Mouse (Mus musculus) limb, embryonic 14.5 days (tissue): ENCODE results near the gene Clip2. TPM values are rescaled to one million over a fixed set of nuclear protein-coding genes. Genes with fewer than 3 reads are reported as not detected.

ENCODE experiments used
- ATAC-seq: fragments of 200-750 bp; cut with Nextera tagmentation; 2 replicates; pipeline ENCODE4 v1.8.0; 2017; ENCODE audit warnings: low read depth, moderate number of reproducible peaks, moderate TSS enrichment; ENCODE audit not compliant: low FRiP score
- DNase-seq: peaks from one replicate; pipeline ENCODE4 v3.0.0-alpha.2; 2015; ENCODE audit warnings: low spot score
- H3K27ac ChIP-seq: fragments of 300-500 bp; sonication (generic); replicated peaks from 2 replicates; pipeline ENCODE4 v1.5.1; 2014; ENCODE audit warnings: low read depth, mild to moderate bottlenecking, low read length, moderate library complexity, mixed read lengths
- H3K27me3 ChIP-seq: fragments of 300-500 bp; sonication (generic); 2 replicates; pipeline ENCODE4 v1.6.1; 2014; ENCODE audit warnings: low read length, mixed read lengths; ENCODE audit not compliant: control insufficient read depth, insufficient read depth
- H3K36me3 ChIP-seq: fragments of 300-500 bp; sonication (generic); 2 replicates; pipeline ENCODE4 v1.6.1; 2014; ENCODE audit warnings: mild to moderate bottlenecking, low read length, moderate library complexity, mixed read lengths; ENCODE audit not compliant: control insufficient read depth, insufficient read depth
- H3K4me1 ChIP-seq: fragments of 300-500 bp; sonication (generic); 2 replicates; pipeline ENCODE4 v1.6.1; 2014; ENCODE audit warnings: antibody characterized with exemption, low read length, mixed read lengths; ENCODE audit not compliant: control insufficient read depth, insufficient read depth
- H3K4me2 ChIP-seq: fragments of 300-500 bp; sonication (generic); replicated peaks from 2 replicates; pipeline ENCODE4 v1.6.1; 2014; ENCODE audit warnings: low read depth, mild to moderate bottlenecking, low read length, moderate library complexity; ENCODE audit not compliant: severe bottlenecking
- H3K4me3 ChIP-seq: fragments of 300-500 bp; sonication (generic); replicated peaks from 2 replicates; pipeline ENCODE4 v1.5.1; 2014; ENCODE audit warnings: low read length
- H3K9ac ChIP-seq: fragments of 300-500 bp; sonication (generic); 2 replicates; pipeline ENCODE4 v1.6.1; 2014; ENCODE audit warnings: mild to moderate bottlenecking, low read depth, low read length, moderate library complexity; ENCODE audit not compliant: severe bottlenecking
- H3K9me3 ChIP-seq: fragments of 300-500 bp; sonication (generic); 2 replicates; pipeline ENCODE4 v1.6.1; 2016; ENCODE audit warnings: low read length; ENCODE audit not compliant: control insufficient read depth
- POLR2A ChIP-seq: fragments of 200-500 bp; IDR thresholded peaks from 2 replicates; pipeline ENCODE4 v1.8.0; 2012; ENCODE audit warnings: inconsistent platforms, mild to moderate bottlenecking, moderate library complexity, borderline replicate concordance; ENCODE audit not compliant: insufficient read depth, insufficient read length; ENCODE audit errors: extremely low read depth
- WGBS: fragments of 180-500 bp; shearing (Covaris S2); extraction: QIAGEN DNeasy Blood & Tissue Kit; methylation state at CpG from one replicate; pipeline ENCODE4 v1.1.7; 2014; 5-methylcytosine and 5-hydroxymethylcytosine counted together
- polyA plus RNA-seq, 2 experiments: library from polyadenylated mRNA; depleted of rRNA in 1 of 2; stranded (reverse) in 1 of 2; unstranded in 1 of 2; fragments of >200 nt; fragmentation: Nextera tagmentation in 1 of 2; extraction: Ambion mirVana in 1 of 2; gene quantifications; 2 replicates each; pipeline versions ENCODE4 v1.2.1 to v1.2.3; 2012 to 2014

Gene Clip2
- polyA plus RNA-seq, 2 experiments, result 4.7 to 25.5 TPM

DNA sequence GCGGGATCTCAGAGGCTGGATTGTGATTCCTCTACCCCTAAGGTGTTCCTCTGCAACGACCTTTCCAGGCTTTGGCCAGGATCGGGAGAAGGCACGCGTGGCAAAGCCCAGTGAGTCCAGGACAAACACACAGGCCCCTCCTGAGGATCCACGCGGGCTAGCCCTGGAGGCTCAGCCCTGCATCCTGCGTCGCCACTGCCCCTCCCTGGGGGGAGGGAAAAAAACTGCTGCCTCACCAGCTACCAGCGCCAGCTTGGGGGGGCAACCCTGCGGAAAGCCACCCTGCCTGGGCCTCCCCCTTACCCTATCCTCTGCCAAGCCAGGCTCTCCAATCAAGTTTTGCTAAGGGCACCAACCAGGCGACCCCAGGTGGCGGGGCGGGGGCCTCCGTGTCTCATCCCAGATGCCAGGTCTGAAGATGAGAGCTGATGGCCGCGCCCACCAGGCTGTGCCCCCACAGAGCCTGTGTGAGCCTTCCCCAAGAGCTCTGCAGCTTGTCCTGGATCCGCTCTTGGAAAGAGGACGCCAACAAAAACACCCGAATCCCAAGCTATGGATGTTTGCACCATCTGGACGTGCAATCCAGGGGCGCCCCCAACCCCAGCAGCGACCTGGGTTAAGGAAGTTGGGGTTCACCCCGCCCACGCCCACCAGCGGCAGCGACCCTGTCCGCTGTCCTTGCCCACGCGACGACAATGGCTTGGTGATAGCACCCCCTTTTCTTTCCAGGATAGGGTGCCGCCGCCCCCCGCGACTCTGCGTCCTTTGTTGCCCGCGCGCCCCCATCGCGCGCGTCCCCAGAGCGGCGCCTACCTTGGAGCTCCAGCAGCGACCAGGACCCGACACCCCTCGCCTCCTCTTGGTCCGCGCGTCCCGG lies 763 bp downstream of the Clip2 start:
- DNase-seq (peak; percentile 33), ATAC-seq (no peak)
- H3K9me3 ChIP-seq, result no peaks in the 10 kb centered on the region
- peaks cover 23% of the 10 kb centered on the region for H3K4me1 ChIP-seq
- H3K4me3 ChIP-seq, result peak overlapping the region; percentile 88
- peak overlapping the region; percentile 92 for H3K27ac ChIP-seq
- no peaks in the 10 kb centered on the region for H3K27me3 ChIP-seq
- no peaks in the 10 kb centered on the region for H3K36me3 ChIP-seq
- H3K9ac ChIP-seq, result peak overlapping the region; percentile 91
- H3K4me2 ChIP-seq, result peak overlapping the region; percentile 88
- no peak for TF ChIP-seq POLR2A
- 1% methylated on average over 50 of the region's 52 CpGs for WGBS

DNA sequence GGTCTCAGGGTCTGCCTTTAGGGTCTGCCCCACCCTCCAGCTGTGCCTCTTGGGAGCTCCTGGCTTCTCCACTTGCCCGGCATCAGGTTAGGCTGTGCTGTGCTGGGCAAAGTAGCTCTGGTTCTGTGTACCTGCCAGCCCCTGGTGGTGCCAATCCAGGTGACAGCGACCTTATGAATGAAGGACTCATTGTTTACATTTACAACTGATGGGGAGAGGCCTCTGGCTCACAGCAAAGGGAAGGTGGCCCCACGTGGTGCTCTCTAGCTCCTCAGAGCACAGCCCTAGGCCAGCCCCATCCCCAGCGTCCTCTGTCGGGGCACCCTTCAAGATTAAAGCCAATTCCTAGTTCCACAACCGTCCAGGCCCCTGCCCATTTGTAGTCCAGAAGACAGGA lies 1.4 kb downstream of the Clip2 start:
- no peak for TF ChIP-seq POLR2A
- Histone ChIP-seq H3K4me3 (peak overlapping the region; percentile 88), H3K36me3 (no peaks in the 10 kb centered on the region), H3K27me3 (no peaks in the 10 kb centered on the region), H3K4me2 (peak overlapping the region; percentile 88), H3K27ac (peak overlapping the region; percentile 92), H3K9me3 (no peaks in the 10 kb centered on the region), H3K4me1 (peaks cover 23% of the 10 kb centered on the region), H3K9ac (peak overlapping the region; percentile 91)
- no peak for DNase-seq
- ATAC-seq, result no peak
- WGBS, result 1% methylated on average over 6 of the region's 6 CpGs

DNA sequence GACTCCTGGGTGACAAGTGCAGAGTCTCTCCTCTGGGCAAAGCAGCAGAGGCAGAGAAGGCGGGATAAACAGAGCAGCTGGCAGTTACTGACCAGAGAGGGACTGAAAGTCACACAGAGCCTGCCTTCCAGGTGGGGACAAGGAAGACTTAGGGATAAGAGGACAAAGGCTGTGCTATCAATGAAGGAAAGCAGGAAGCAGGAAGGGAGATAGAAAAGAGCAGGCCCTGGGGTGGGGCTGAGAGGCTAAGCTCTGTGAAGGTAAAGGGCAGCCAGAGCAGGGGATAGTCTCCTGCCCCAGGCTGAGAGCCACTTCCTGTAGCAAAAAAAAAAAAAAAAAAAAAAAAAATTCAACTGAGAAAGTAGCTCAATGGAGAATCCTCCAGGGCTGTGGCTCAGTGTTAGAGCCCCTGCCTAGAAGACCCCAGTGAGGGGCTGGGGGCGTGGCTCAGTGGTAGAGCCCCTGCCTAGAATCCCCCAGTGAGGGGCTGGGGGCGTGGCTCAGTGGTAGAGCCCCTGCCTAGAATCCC lies 2.5 kb downstream of the Clip2 start:
- no peak overlapping the region for H3K9ac ChIP-seq
- H3K4me2 ChIP-seq, result no peak overlapping the region
- ATAC-seq (no peak), DNase-seq (no peak)
- H3K27ac ChIP-seq, result no peak overlapping the region
- H3K4me1 ChIP-seq, result peaks cover 15% of the 10 kb centered on the region
- no peaks in the 10 kb centered on the region for H3K36me3 ChIP-seq
- H3K9me3 ChIP-seq, result no peaks in the 10 kb centered on the region
- no peak overlapping the region for H3K4me3 ChIP-seq
- WGBS, result 79% methylated on average over 2 of the region's 3 CpGs
- no peaks in the 10 kb centered on the region for H3K27me3 ChIP-seq
- TF ChIP-seq POLR2A, result no peak

DNA sequence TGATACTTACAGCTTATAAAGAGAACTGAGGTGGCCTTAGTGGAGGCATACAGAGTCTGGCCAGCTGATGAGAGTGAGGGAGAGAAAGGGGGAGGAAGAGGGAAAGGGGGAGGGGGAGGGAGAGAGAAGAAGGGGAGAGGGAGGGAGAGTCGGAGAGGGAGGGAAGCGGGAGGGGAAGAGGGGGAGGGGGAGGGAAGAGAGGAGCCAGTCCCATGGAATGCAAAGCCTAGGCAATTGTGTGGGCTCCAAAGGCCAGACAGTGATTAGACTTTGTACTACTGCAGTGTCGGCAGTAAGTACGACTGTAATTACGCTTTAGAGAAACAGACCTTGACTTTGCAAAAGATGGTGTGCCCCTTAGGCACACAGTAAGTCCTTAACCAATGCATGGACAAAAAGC lies 3.9 kb downstream of the Clip2 start:
- no peaks in the 10 kb centered on the region for H3K27me3 ChIP-seq
- H3K4me1 ChIP-seq, result peaks cover 15% of the 10 kb centered on the region
- no peak overlapping the region for H3K4me2 ChIP-seq
- TF ChIP-seq POLR2A, result no peak
- H3K27ac ChIP-seq, result no peak overlapping the region
- H3K9ac ChIP-seq, result no peak overlapping the region
- ATAC-seq (no peak), DNase-seq (no peak)
- WGBS, result 43% methylated on average over 5 of the region's 5 CpGs
- H3K4me3 ChIP-seq, result no peak overlapping the region
- no peaks in the 10 kb centered on the region for H3K9me3 ChIP-seq
- no peaks in the 10 kb centered on the region for H3K36me3 ChIP-seq

DNA sequence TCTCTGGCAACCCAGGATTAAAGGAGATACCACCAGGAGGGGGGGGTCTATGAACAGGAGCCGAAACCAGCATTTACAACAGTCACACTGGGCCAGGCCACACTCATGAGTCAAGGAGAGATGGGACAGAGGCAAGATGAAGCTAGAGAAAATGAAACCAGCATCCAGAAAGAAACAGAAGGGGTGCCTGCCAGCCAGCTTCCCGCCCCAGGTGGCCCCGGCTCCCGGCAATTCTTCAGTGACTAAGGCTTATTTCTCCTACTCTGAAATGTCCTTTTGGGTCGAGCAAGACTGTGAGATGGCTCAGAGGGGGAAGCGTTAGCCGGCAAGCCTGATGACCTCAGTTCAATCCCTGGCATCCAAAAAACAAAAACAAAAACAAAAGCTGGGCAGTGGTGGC lies 5.4 kb downstream of the Clip2 start:
- Histone ChIP-seq H3K4me3 (no peak overlapping the region), H3K9me3 (no peaks in the 10 kb centered on the region), H3K27ac (no peak overlapping the region), H3K4me1 (peaks cover 8% of the 10 kb centered on the region), H3K4me2 (no peak overlapping the region), H3K9ac (no peak overlapping the region), H3K27me3 (no peaks in the 10 kb centered on the region), H3K36me3 (no peaks in the 10 kb centered on the region)
- no peak for TF ChIP-seq POLR2A
- DNase-seq (no peak), ATAC-seq (no peak)
- WGBS, result 81% methylated on average over 7 of the region's 7 CpGs

DNA sequence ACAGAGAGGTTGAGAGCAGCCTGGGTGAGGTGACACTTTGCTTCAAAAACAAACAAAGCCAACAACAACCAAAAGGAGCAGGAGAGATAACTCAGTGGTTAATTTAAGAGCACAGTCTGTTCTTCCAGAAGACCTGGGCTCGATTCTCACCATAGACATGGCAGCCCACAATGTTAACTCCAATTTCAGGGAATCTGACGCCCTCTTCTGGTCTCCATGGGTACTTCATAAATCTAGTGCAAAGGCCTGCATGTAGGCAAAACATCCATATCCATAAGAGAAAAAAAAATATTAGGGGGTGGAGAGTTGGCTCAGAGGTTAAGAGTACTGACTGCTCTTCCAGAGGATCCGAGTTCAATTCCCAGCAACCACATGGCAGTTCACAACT lies 7.0 kb downstream of the Clip2 start:
- Histone ChIP-seq H3K27ac (no peak overlapping the region), H3K9ac (no peak overlapping the region), H3K36me3 (no peaks in the 10 kb centered on the region), H3K4me1 (peaks cover 7% of the 10 kb centered on the region), H3K27me3 (no peaks in the 10 kb centered on the region), H3K9me3 (no peaks in the 10 kb centered on the region), H3K4me3 (no peak overlapping the region), H3K4me2 (no peak overlapping the region)
- ATAC-seq, result no peak
- no peak for DNase-seq
- WGBS, result 53% methylated on average over 3 of the region's 3 CpGs
- no peak for TF ChIP-seq POLR2A
